Mouse (Mus musculus) MEL (cell line): ENCODE data around the gene Pi4ka. TPM values are rescaled to one million over a fixed set of nuclear protein-coding genes. Genes with fewer than 3 reads are reported as not detected.

Experiments used
- DNase-seq: peaks from one replicate; pipeline ENCODE4 v3.0.0; 2011; ENCODE audit warnings: low read depth, low spot score
- H3K27ac ChIP-seq: 2 replicates; pipeline ENCODE4 v1.5.1; 2012; ENCODE audit warnings: low read depth, mild to moderate bottlenecking, control low read depth, low read length, moderate library complexity; ENCODE audit not compliant: control insufficient read depth
- H3K27me3 ChIP-seq, 2 experiments: fragments of 150-350 bp in 1 of 2; sonication (generic) in 1 of 2; 2 replicates each; pipeline ENCODE4 v1.6.1; 2012; ENCODE audit warnings: low read length in 2 of 2, mild to moderate bottlenecking in 2 of 2, improper control_type of control experiment in 1 of 2, moderate library complexity in 1 of 2; ENCODE audit not compliant: insufficient read depth in 2 of 2, control insufficient read depth in 1 of 2
- H3K36me3 ChIP-seq, 2 experiments: 2 replicates each; pipeline ENCODE4 v1.6.1; 2012 to 2014; ENCODE audit warnings: low read length in 2 of 2, improper control_type of control experiment in 1 of 2, inconsistent platforms in 1 of 2, mild to moderate bottlenecking in 1 of 2; ENCODE audit not compliant: insufficient read depth in 2 of 2, control insufficient read depth in 1 of 2
- H3K4me1 ChIP-seq, 2 experiments: fragments of 150-350 bp in 1 of 2; sonication (generic) in 1 of 2; 2 replicates each; pipeline ENCODE4 v1.6.1; 2012; ENCODE audit warnings: low read length in 2 of 2, improper control_type of control experiment in 1 of 2, mild to moderate bottlenecking in 1 of 2; ENCODE audit not compliant: insufficient read depth in 2 of 2, control insufficient read depth in 1 of 2
- H3K4me3 ChIP-seq, 2 experiments: fragments of 150-350 bp in 1 of 2; sonication (generic) in 1 of 2; 2 replicates each; pipeline ENCODE4 v1.5.1; 2012; ENCODE audit warnings: low read depth in 2 of 2, low read length in 2 of 2, mild to moderate bottlenecking in 2 of 2, moderate library complexity in 2 of 2, control low read depth in 1 of 2, improper control_type of control experiment in 1 of 2; ENCODE audit not compliant: control insufficient read depth in 1 of 2, insufficient read depth in 1 of 2
- H3K79me2 ChIP-seq: 2 replicates; pipeline ENCODE4 v1.6.1; 2012; ENCODE audit warnings: mild to moderate bottlenecking, low read length, moderate library complexity; ENCODE audit not compliant: control insufficient read depth, poor library complexity, insufficient read depth
- H3K9ac ChIP-seq: 2 replicates; pipeline ENCODE4 v1.6.1; 2012; ENCODE audit warnings: low read depth, mild to moderate bottlenecking, control low read depth, low read length, moderate library complexity; ENCODE audit not compliant: control insufficient read depth, poor library complexity, severe bottlenecking
- H3K9me3 ChIP-seq: fragments of 150-350 bp; sonication (generic); replicated peaks from 2 replicates; pipeline ENCODE4 v1.6.1; 2012; ENCODE audit warnings: mild to moderate bottlenecking, low read length, improper control_type of control experiment, moderate library complexity; ENCODE audit not compliant: insufficient read depth
- CTCF ChIP-seq, 3 experiments: IDR thresholded peaks in 2 of 3; conservative IDR thresholded peaks in 1 of 3; 2 replicates each; pipeline ENCODE4 v1.5.1; 2011 to 2012; ENCODE audit warnings: low read length in 3 of 3, low read depth in 2 of 3, mild to moderate bottlenecking in 2 of 3, improper control_type of control experiment in 1 of 3, inconsistent platforms in 1 of 3, mixed read lengths in 1 of 3, moderate library complexity in 1 of 3; ENCODE audit not compliant: control insufficient read depth in 1 of 3, insufficient read depth in 1 of 3, poor library complexity in 1 of 3, severe bottlenecking in 1 of 3
- EP300 ChIP-seq, 2 experiments: IDR thresholded peaks; 2 replicates each; pipeline ENCODE4 v1.6.1; 2011; ENCODE audit warnings: improper control_type of control experiment in 2 of 2, low read length in 2 of 2, low read depth in 1 of 2, mild to moderate bottlenecking in 1 of 2
- GABPA ChIP-seq: IDR thresholded peaks from 2 replicates; pipeline ENCODE4 v1.6.1; 2012; ENCODE audit warnings: low read depth, mild to moderate bottlenecking, inconsistent platforms, low read length, improper control_type of control experiment, moderate library complexity
- JUND ChIP-seq: IDR thresholded peaks from 2 replicates; pipeline ENCODE4 v1.6.1; 2011; ENCODE audit warnings: low read depth, mild to moderate bottlenecking, improper control_type of control experiment, low read length
- MXI1 ChIP-seq: IDR thresholded peaks from 2 replicates; pipeline ENCODE4 v1.6.1; 2011; ENCODE audit warnings: mild to moderate bottlenecking, low read depth, low read length, improper control_type of control experiment
- POLR2A ChIP-seq, 2 experiments: IDR thresholded peaks; 2 replicates each; pipeline ENCODE4 v1.6.1; 2011 to 2012; ENCODE audit warnings: low read length in 2 of 2, mild to moderate bottlenecking in 2 of 2, control low read depth in 1 of 2, improper control_type of control experiment in 1 of 2, low read depth in 1 of 2, moderate library complexity in 1 of 2; ENCODE audit not compliant: control insufficient read depth in 1 of 2, insufficient read depth in 1 of 2, poor library complexity in 1 of 2
- POLR2AphosphoS5 ChIP-seq: IDR thresholded peaks from 2 replicates; pipeline ENCODE4 v1.6.1; 2012; ENCODE audit warnings: low read depth, borderline replicate concordance, mild to moderate bottlenecking, inconsistent platforms, low read length, moderate library complexity, mixed read lengths
- RAD21 ChIP-seq: IDR thresholded peaks from 2 replicates; pipeline ENCODE4 v1.6.1; 2011; ENCODE audit warnings: mild to moderate bottlenecking, low read depth, low read length, improper control_type of control experiment
- TBP ChIP-seq: IDR thresholded peaks from 2 replicates; pipeline ENCODE4 v1.8.0; 2011; ENCODE audit warnings: low read depth, low read length, improper control_type of control experiment
- TCF12 ChIP-seq: IDR thresholded peaks from 2 replicates; pipeline ENCODE4 v1.6.1; 2014; ENCODE audit warnings: low read depth, mild to moderate bottlenecking, inconsistent platforms, low read length, improper control_type of control experiment, moderate library complexity
- polyA plus RNA-seq, 2 experiments: library from polyadenylated mRNA; stranded (reverse) in 1 of 2; unstranded in 1 of 2; fragments of >175 nt in 1 of 2; fragments of >200 nt in 1 of 2; gene quantifications; 2 replicates each; pipeline versions ENCODE4 v1.2.1 to v1.2.4; 2012; ENCODE audit warnings: low replicate concordance in 2 of 2, low read depth in 1 of 2; ENCODE audit not compliant: insufficient read length in 2 of 2, insufficient read depth in 1 of 2, missing spikeins in 1 of 2
- total RNA-seq: library from RNA; depleted of rRNA; stranded (reverse); fragments of 300-350 nt; gene quantifications from 2 replicates; pipeline ENCODE4 v1.2.3, GENCODE M21; 2012

Pi4ka gene
- total and polyA plus RNA-seq, 3 experiments: 25.0 to 286 (median 73.1) TPM

- no peak for DNase-seq
- H3K4me1 ChIP-seq: peaks cover 3 to 7% of the 10 kb centered on the region in 2 experiments; a peak in 3 of 4 replicates
- H3K9me3 ChIP-seq: no peaks in the 10 kb centered on the region
- no peak for TF ChIP-seq RAD21
- TF ChIP-seq CTCF (IDR thresholded peaks at IDR 0.05 in 2 of 3, conservative IDR thresholded peaks at IDR 0.05 in 1 of 3; ENCODE audit: control insufficient read depth in 1 of 3, insufficient read depth in 1 of 3, low read depth in 2 of 3, low read length in 3 of 3, poor library complexity in 1 of 3, severe bottlenecking in 1 of 3): no peak
- TF ChIP-seq MXI1: no peak
- no peak for TF ChIP-seq JUND
- TF ChIP-seq EP300 (IDR thresholded peaks at IDR 0.05; ENCODE audit: low read depth in 1 of 2, low read length in 2 of 2): no peak
- H3K4me3 ChIP-seq: no peak overlapping the region
- no peak overlapping the region for H3K27ac ChIP-seq
- H3K36me3 ChIP-seq: peaks cover 0 to 11% of the 10 kb centered on the region in 2 experiments; a peak in 2 of 4 replicates
- H3K9ac ChIP-seq: no peak overlapping the region
- no peaks in the 10 kb centered on the region for H3K27me3 ChIP-seq
- peaks cover 14% of the 10 kb centered on the region for H3K79me2 ChIP-seq
Measured at GRCm38 (mm10) chr16:17409046-17409445, 2.9 kb upstream of the Pi4ka start.

- peak overlapping the region; percentile 90 for H3K9ac ChIP-seq
- H3K36me3 ChIP-seq: peaks cover 0 to 11% of the 10 kb centered on the region in 2 experiments; a peak in 3 of 4 replicates
- H3K27ac ChIP-seq: no peak overlapping the region
- peak; percentile 55 for DNase-seq
- no peaks in the 10 kb centered on the region for H3K27me3 ChIP-seq
- peaks cover 14% of the 10 kb centered on the region for H3K79me2 ChIP-seq
- TF ChIP-seq TCF12 (no peak), GABPA (no peak), EP300 (IDR thresholded peaks at IDR 0.05; ENCODE audit: low read depth in 1 of 2, low read length in 2 of 2) (no peak), POLR2AphosphoS5 (no peak)
- H3K4me1 ChIP-seq: peaks cover 3 to 7% of the 10 kb centered on the region in 2 experiments; a peak in 3 of 4 replicates
- peak overlapping the region; percentile 97 for H3K4me3 ChIP-seq
- no peaks in the 10 kb centered on the region for H3K9me3 ChIP-seq
Measured at GRCm38 (mm10) chr16:17406512-17407231, 558 bp upstream of the Pi4ka start.

GRCm38 (mm10) chr16:17405271-17405696, 830 bp downstream of the Pi4ka start:
- H3K27me3 ChIP-seq: no peaks in the 10 kb centered on the region
- peaks cover 15% of the 10 kb centered on the region for H3K79me2 ChIP-seq
- peak overlapping the region; percentile 81 to 94 for H3K4me3 ChIP-seq
- DNase-seq: peak; percentile 77
- H3K36me3 ChIP-seq: peaks cover 0 to 18% of the 10 kb centered on the region in 2 experiments; a peak in 3 of 4 replicates
- H3K9ac ChIP-seq: peak overlapping the region; percentile 78
- peak overlapping the region; percentile 38; the same call in 1 of the 2 replicates for H3K27ac ChIP-seq
- H3K9me3 ChIP-seq: no peaks in the 10 kb centered on the region
- H3K4me1 ChIP-seq: peaks cover 5 to 9% of the 10 kb centered on the region in 2 experiments; a peak in 3 of 4 replicates
- TF ChIP-seq MXI1 (peak; percentile 39; the same call in 1 of the 2 replicates), POLR2A (IDR thresholded peaks at IDR 0.05; ENCODE audit: control insufficient read depth in 1 of 2, insufficient read depth in 1 of 2, low read depth in 1 of 2, low read length in 2 of 2, poor library complexity in 1 of 2) (no peak), TBP (0 out of 2 replicates have a peak, but pooled peaks have one; percentile 36)
